Mouse (Mus musculus) right cerebral cortex, adult 18-20 months (tissue): Measurements from ENCODE around the gene 5730455P16Rik.
"Not testable (repeated sequence)": the region's sequence is repeated elsewhere in the genome, so short reads cannot be mapped to it uniquely, and the experiment has no call there.

ENCODE experiments used
- DNase-seq: peaks from one replicate; pipeline ENCODE4 v3.0.0; 2022; ENCODE audit warnings: mixed read lengths

The 5730455P16Rik gene

DNA sequence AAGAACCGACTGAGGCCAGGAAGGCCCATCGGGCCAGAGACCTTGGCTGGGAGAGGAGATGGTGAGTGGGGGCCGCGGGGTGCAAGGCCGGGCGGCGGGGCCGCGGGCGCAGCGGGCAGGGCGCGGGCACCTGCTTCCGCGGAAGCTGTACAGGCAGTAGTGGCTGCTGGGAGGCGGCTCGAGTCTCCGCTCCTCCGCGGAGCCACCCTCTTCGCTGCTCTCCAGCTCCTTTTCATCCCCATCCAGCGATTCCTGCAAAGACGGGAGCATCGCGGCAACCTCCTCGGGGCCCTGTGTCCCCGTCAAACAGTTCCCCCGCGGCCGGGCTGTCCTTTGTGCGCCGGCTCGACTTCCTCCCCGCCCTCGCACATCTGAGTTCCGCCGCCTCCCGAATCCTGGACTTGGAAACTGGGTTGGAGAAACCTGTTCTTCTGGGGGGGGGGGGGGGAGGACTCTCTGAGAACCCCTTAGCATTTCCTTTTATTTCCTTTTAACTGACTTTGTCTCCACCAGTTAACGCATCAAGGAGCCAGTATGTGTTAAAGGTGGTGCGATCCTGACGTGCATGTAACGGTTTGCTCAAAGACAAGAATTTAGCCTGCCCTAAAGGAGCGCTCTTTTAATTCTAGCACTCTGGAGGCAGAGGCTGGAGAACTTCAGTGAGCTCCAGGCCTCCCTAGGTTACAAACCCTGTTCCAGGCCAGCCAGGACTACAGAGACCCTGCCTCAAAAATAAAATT lies at the start of gene 5730455P16Rik:
Gene 5730455P16Rik (minus strand): TSS at position 323 of the 740 bp plus-strand sequence.
- DNase-seq: peak; percentile 88

DNA sequence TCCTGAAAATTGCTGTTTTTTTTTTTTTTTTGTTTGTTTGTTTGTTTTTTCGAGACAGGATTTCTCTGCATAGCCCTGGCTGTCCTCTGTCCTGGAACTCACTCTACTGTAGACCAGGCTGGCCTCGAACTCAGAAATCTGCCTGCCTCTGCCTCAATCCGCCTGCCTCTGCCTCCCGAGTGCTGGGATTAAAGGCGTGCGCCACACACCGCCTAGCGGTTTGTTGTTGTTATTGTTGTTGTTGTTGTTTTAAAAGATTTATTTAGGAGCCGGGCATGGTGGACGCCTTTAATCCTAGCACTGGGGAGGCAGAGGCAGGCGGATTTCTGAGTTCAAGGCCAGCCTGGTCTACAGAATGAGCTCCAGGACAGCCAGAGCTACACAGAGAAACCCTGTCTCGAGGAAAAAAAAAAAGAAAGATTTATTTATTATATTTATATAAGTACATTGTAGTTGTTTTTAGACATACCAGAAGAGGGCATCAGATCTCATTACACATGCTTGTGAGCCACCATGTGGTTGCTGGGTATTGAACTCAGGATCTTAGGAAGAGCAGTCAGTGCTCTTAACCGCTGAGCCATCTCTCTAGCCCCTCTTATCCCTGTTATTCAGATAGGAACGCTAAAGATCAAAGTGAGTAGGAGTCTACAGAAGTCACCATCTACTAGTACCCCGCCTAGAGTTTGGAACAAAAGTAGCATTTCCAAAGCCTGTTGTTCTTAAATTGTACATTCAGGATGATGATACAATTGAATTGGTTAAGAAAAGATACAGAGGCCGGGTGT lies 48.4 kb upstream of the 5730455P16Rik start:
- DNase-seq: not testable (repeated sequence)

DNA sequence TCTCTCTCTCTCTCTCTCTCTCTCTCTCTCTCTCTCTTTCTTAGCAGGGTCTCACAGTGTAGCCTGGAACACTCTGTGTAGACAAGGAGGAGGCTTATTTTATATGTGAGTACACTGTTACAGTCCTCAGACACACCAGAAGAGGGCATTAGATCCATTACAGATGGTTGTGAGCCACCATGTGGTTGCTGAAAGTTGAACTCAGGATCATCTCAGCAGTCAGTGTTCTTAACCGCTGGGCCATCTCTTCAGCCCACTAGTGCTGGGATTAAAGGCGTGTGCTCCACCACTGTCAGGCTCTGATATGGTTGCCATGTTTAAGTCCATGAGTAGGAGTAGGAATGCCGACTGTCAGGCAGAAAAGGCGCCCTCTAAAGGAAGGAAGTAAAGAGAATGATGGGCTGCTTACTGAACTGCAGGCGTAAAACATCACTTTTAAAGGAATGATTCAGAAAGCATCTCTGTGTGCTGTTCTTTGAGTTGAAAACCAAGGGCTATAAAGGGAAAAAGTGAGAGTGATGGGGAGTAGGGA lies 47.5 kb upstream of the 5730455P16Rik start:
- no peak for DNase-seq

DNA sequence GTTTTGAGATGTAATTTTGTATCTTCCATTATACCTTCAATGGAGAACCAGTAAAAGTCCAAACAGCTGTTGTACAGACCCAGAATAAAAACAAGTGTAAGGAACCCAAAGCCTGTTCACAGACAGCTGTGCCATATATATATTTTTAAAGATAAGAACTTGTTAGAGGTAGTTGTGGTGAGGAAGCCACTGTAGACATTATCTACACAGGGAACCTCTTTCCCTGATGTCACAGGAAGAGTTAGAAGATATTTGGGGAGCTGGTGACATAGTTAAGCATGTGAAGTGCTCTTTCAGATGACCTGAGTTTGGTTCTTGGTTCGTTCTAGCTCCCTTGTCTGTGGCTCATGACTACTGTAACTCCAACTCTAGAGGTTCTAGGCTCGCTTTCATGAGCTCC lies 46.9 kb upstream of the 5730455P16Rik start:
- no peak for DNase-seq

GRCm38 (mm10) chr11:80421421-80422047 lies 43.7 kb upstream of the 5730455P16Rik start:
- DNase-seq: no peak

DNA sequence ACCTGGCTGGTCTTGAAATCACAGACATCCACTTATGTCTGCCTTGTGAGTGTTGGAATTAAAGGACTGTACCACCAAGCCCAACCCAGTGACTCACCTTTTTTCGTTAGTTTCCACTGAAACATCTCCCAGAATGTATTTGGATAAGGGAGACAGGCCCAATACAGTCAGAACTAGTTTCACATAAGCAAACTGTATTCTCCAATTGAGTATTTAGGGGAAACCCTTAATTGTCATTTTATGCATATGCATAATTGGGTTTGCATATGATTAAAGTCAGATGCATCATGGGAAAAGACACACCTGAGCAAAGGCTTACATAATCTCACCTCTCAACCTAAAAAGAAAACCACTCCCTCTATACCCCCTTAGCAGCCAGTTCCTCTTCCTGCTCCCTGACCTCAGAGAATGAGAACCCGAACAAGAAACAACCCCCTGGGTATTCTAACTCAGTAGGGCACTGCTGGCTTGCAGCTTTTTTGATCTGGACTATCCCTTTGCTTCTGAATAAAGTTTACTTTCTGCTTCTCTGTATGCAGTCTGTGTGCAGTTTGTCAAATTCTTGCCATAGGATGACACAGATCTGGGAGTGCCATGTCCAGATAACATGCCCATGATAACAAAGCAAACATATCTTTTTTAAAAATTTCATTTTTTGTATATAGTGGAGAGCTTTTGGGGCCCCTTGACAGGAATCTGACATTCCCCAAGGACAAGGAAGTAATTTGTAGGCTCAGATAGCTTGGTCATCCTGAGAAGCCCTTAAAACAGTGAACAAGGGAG lies 42.6 kb upstream of the 5730455P16Rik start:
- DNase-seq: no peak

GRCm38 (mm10) chr11:80419743-80420142 lies 41.9 kb upstream of the 5730455P16Rik start:
- no peak for DNase-seq

GRCm38 (mm10) chr11:80417085-80417484 lies 39.3 kb upstream of the 5730455P16Rik start:
- DNase-seq: no peak

DNA sequence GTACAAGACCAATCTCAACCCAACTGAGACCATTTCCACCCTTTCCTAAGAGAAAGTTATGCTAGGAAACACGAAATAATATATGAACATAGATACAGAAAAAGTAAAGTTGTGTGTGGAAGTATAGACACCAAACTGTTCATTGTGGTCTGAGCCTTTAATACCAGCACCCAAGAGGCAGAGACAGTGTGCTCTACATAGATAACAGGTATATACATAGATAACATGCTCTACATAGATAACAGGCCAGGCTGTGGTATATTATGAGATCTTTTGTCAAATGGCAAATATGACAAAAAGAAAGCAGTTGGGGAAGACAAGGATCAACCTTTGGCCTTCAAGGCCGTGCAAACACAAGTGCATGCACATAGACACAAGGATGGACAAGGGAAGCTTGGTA lies 32.5 kb upstream of the 5730455P16Rik start:
- no peak for DNase-seq

DNA sequence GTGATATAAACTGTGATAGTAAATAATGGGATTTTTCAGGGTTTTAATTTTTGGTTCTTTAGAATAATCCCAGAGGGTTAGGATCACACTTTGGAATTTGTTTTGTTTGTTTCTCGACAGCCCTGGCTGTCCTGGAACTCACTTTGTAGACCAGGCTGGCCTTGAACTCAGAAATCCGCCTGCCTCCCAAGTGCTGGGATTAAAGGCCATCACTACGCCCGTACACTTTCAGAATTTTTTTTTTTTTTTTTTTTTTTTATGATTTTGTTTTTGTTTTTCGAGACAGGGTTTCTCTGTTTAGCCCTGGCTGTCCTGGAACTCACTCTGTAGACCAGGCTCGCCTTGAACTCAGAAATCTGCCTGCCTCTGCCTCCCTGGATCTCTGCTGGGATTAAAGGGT lies 30.0 kb upstream of the 5730455P16Rik start:
- DNase-seq: not testable (repeated sequence)

GRCm38 (mm10) chr11:80396617-80397016 lies 18.8 kb upstream of the 5730455P16Rik start:
- DNase-seq: no peak

- no peak for DNase-seq
These were observed 18.1 kb upstream of the 5730455P16Rik start for GRCm38 (mm10) chr11:80395930-80396329.

- no peak for DNase-seq
These were observed 13.7 kb upstream of the 5730455P16Rik start for GRCm38 (mm10) chr11:80391407-80392120.

GRCm38 (mm10) chr11:80389885-80390284 lies 12.1 kb upstream of the 5730455P16Rik start:
- DNase-seq: no peak

DNA sequence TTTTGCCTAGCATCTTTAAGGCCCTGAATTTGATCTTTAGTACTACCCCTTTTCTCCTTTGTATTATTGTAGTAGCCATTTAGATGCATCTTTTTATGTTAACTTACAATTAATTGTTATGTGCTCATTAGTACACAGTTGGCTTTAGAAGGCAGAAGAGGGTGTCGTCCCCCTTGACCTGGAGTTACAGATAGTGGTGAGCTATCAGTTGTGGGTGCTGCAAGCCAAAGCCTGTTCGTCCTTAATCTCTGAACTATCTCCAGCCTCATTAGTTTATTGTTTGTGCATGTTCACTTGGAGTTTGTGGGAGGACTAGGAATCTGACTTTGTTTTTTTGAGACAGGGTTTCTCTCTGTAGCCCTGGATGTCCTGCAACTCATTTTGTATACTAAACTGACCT lies 9.0 kb upstream of the 5730455P16Rik start:
- no peak for DNase-seq

DNA sequence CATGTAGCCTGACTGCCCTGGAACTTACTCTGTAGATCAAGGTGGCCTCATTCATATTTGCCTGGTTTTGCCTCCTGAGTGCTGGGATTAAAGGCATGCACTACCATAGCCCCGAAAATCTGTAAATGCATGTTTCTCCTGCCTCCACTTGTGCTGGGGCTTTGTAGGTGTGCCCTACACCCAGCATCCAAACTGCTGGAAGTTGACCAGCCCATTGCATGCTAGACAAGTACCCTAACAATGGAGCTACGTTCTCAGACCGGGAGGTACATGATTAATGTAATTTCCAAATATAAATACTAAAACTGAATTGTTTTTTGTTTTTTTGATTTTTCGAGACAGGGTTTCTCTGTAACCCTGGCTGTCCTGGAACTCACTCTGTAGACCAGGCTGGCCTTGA lies 7.2 kb upstream of the 5730455P16Rik start:
- no peak for DNase-seq

- no peak for DNase-seq
These were observed 6.6 kb upstream of the 5730455P16Rik start for GRCm38 (mm10) chr11:80384461-80384860.

- DNase-seq: no peak
These were observed 5.8 kb upstream of the 5730455P16Rik start for GRCm38 (mm10) chr11:80383626-80384046.

- DNase-seq: peak; percentile 98
These were observed 5.3 kb upstream of the 5730455P16Rik start, which contains the start of gene Zfp207 for GRCm38 (mm10) chr11:80383019-80383625. Gene Zfp207 (plus strand): TSS chr11:80383279.

GRCm38 (mm10) chr11:80382626-80383018 lies 4.8 kb upstream of the 5730455P16Rik start:
- DNase-seq: peak; percentile 9

GRCm38 (mm10) chr11:80379184-80379583 lies 1.4 kb upstream of the 5730455P16Rik start:
- not testable (repeated sequence) for DNase-seq
